Mouse (Mus musculus) Patski (cell line): Measurements from ENCODE around the gene Ripor3. TPM values are rescaled to one million over a fixed set of nuclear protein-coding genes. Genes with fewer than 3 reads are reported as not detected.

Experiments used
- ATAC-seq: fragments of 100-300 bp; one replicate; pipeline ENCODE4 v1.8.0; 2021
- CTCF ChIA-PET: fragments of 350-600 bp; sonication (Branson Sonifier 250); formaldehyde crosslinking; loops from one replicate; lab custom pipeline; 2022; ENCODE audit warnings: inconsistent platforms; lab: Charles Lee
- POLR2A ChIA-PET: fragments of 350-600 bp; sonication (Branson Sonifier 250); formaldehyde crosslinking; loops from one replicate; lab custom pipeline; 2022; ENCODE audit warnings: antibody characterized with exemption, inconsistent platforms; lab: Charles Lee
- DNase-seq: peaks from one replicate; pipeline ENCODE4 v3.0.0-alpha.2; 2011; ENCODE audit warnings: low read depth, low spot score
- H3K27me3 ChIP-seq: fragments of 371-371 bp; one replicate; pipeline ENCODE4 v1.5.1; 2021
- CTCF ChIP-seq: fragments of 100-300 bp; IDR thresholded peaks from one replicate; pipeline ENCODE4 v1.5.1; 2021
- in situ Hi-C: fragments of 300-500 bp; cut with MboI; formaldehyde crosslinking; loops from 3 replicates; pipeline ENCODE4 v1.11.1; 2018; ENCODE audit warnings: low pct_unique_long_range_greater_than_20kb, mixed read lengths
- polyA plus RNA-seq: library from polyadenylated mRNA; unstranded; gene quantifications from one replicate; pipeline ENCODE4 v1.2.3, GENCODE M21; 2021

Gene Ripor3
- polyA plus RNA-seq, 1 experiment from 2014 or later = 0.39 TPM

- no peaks in the 10 kb centered on the region for H3K27me3 ChIP-seq
- no peak for ATAC-seq
- in situ Hi-C loops = no loop called here
- no peak for TF ChIP-seq CTCF
- ChIA-PET POLR2A (interaction anchor here (0.5 kb wide), 1 partner anchor 667 kb away, joined by 3 read pairs; no protein-coding TSS in a partner anchor), CTCF (no interaction called here)
- no peak for DNase-seq
These were observed 23.5 kb upstream of the Ripor3 start for GRCm38 (mm10) chr2:168033905-168034304.

- ATAC-seq = no peak
- DNase-seq = no peak
- ChIA-PET CTCF (interaction anchor here (1.3 to 1.5 kb wide), 2 partner anchors 15 to 21 kb away, joined by 3 to 5 read pairs; no protein-coding TSS in a partner anchor), POLR2A (no interaction called here)
- in situ Hi-C loops = no loop called here
- H3K27me3 ChIP-seq = no peaks in the 10 kb centered on the region
- no peak for TF ChIP-seq CTCF
These were observed 21.4 kb upstream of the Ripor3 start for GRCm38 (mm10) chr2:168031842-168032241.

GRCm38 (mm10) chr2:168028376-168028775 lies 18.0 kb upstream of the Ripor3 start:
- DNase-seq (no peak), ATAC-seq (no peak)
- in situ Hi-C loops = no loop called here
- no peak for TF ChIP-seq CTCF
- ChIA-PET CTCF (interaction anchor here (1.4 to 1.9 kb wide), 2 partner anchors 10 to 14 kb away, joined by 4 to 8 read pairs; no protein-coding TSS in a partner anchor), POLR2A (no interaction called here)
- H3K27me3 ChIP-seq = no peaks in the 10 kb centered on the region

- ChIA-PET POLR2A (interaction anchor here (1.0 kb wide), 2 partner anchors 9 to 25 kb away, joined by 3 to 5 read pairs; no protein-coding TSS in a partner anchor), CTCF (no interaction called here)
- no peak for DNase-seq
- TF ChIP-seq CTCF = no peak
- in situ Hi-C loops = no loop called here
- ATAC-seq = no peak
- no peaks in the 10 kb centered on the region for H3K27me3 ChIP-seq
These were observed 16.0 kb upstream of the Ripor3 start for GRCm38 (mm10) chr2:168026467-168026866.

GRCm38 (mm10) chr2:168025882-168026281 lies 15.5 kb upstream of the Ripor3 start:
- no peaks in the 10 kb centered on the region for H3K27me3 ChIP-seq
- in situ Hi-C loops = no loop called here
- no peak for TF ChIP-seq CTCF
- DNase-seq = no peak
- ATAC-seq = no peak
- ChIA-PET CTCF (interaction anchor here (0.9 kb wide), 1 partner anchor 27 kb away, joined by 3 read pairs; no protein-coding TSS in a partner anchor), POLR2A (no interaction called here)

- in situ Hi-C loops = no loop called here
- ATAC-seq (no peak), DNase-seq (no peak)
- CTCF ChIA-PET = interaction anchor here (0.9 kb wide), 1 partner anchor 28 kb away, joined by 3 read pairs; no protein-coding TSS in a partner anchor
- no peak for TF ChIP-seq CTCF
- POLR2A ChIA-PET = interaction anchor here (1.2 kb wide), 1 partner anchor 13 kb away, joined by 3 read pairs; no protein-coding TSS in a partner anchor
- no peaks in the 10 kb centered on the region for H3K27me3 ChIP-seq
These were observed 14.8 kb upstream of the Ripor3 start for GRCm38 (mm10) chr2:168025174-168025573.

- CTCF ChIA-PET = no interaction called here
- TF ChIP-seq CTCF = no peak
- POLR2A ChIA-PET = no interaction called here
- no peaks in the 10 kb centered on the region for H3K27me3 ChIP-seq
- ATAC-seq (no peak), DNase-seq (no peak)
- in situ Hi-C loops = no loop called here
These were observed 13.5 kb upstream of the Ripor3 start for GRCm38 (mm10) chr2:168023763-168024402.

GRCm38 (mm10) chr2:168019201-168019715 lies 8.8 kb upstream of the Ripor3 start:
- DNase-seq (no peak), ATAC-seq (no peak)
- ChIA-PET POLR2A (no interaction called here), CTCF (interaction anchor here (1.1 to 2.2 kb wide), 3 partner anchors 9 to 35 kb away, joined by 3 to 8 read pairs (median 4); no protein-coding TSS in a partner anchor)
- no peak for TF ChIP-seq CTCF
- in situ Hi-C loops = no loop called here
- H3K27me3 ChIP-seq = no peaks in the 10 kb centered on the region

GRCm38 (mm10) chr2:168016951-168017391 lies 6.6 kb upstream of the Ripor3 start:
- peak; percentile 83 for TF ChIP-seq CTCF
- no peaks in the 10 kb centered on the region for H3K27me3 ChIP-seq
- no peak for ATAC-seq
- ChIA-PET CTCF (no interaction called here), POLR2A (no interaction called here)
- DNase-seq = no peak
- in situ Hi-C loops = no loop called here

- POLR2A ChIA-PET = no interaction called here
- ATAC-seq = no peak
- no peaks in the 10 kb centered on the region for H3K27me3 ChIP-seq
- no peak for TF ChIP-seq CTCF
- in situ Hi-C loops = no loop called here
- DNase-seq = no peak
- CTCF ChIA-PET = interaction anchor here (1.2 to 3.9 kb wide), 6 partner anchors 9 to 116 kb away, joined by 3 to 22 read pairs (median 4); no protein-coding TSS in a partner anchor
These were observed 475 bp upstream of the Ripor3 start for GRCm38 (mm10) chr2:168010893-168011292.

GRCm38 (mm10) chr2:168008132-168008531 lies 2.3 kb downstream of the Ripor3 start:
- CTCF ChIA-PET = interaction anchor here (1.6 kb wide), 1 partner anchor 21 kb away, joined by 5 read pairs; no protein-coding TSS in a partner anchor
- no peak for ATAC-seq
- POLR2A ChIA-PET = interaction anchor here (1.1 kb wide), 1 partner anchor 37 kb away, joined by 4 read pairs; no protein-coding TSS in a partner anchor
- no peak for DNase-seq
- in situ Hi-C loops = no loop called here
- no peak for TF ChIP-seq CTCF
- no peaks in the 10 kb centered on the region for H3K27me3 ChIP-seq
